Mouse (Mus musculus) myocyte (in vitro differentiated cells): ENCODE data around the gene Cyp2b19.

ENCODE experiments used
- CEBPB ChIP-seq: IDR thresholded peaks from 2 replicates; pipeline ENCODE4 v1.6.1; 2011; ENCODE audit warnings: mild to moderate bottlenecking, moderate library complexity; ENCODE audit not compliant: poor library complexity, insufficient read depth, severe bottlenecking
- MAX ChIP-seq: IDR thresholded peaks from one replicate; pipeline ENCODE4 v1.6.1; 2011; ENCODE audit warnings: low read depth, mild to moderate bottlenecking, control low read depth
- MYOD1 ChIP-seq, 3 experiments: IDR thresholded peaks; one replicate each; pipeline ENCODE4 v1.6.1; 2011; ENCODE audit warnings: control low read depth in 2 of 3, low read depth in 2 of 3, mild to moderate bottlenecking in 2 of 3, moderate library complexity in 1 of 3; ENCODE audit not compliant: insufficient read length in 2 of 3, control insufficient read depth in 1 of 3
- MYOG ChIP-seq, 3 experiments: IDR thresholded peaks; one replicate each; pipeline ENCODE4 v1.6.1; 2011; ENCODE audit warnings: control low read depth in 2 of 3, low read depth in 2 of 3, mild to moderate bottlenecking in 2 of 3; ENCODE audit not compliant: insufficient read length in 2 of 3, control insufficient read depth in 1 of 3, insufficient read depth in 1 of 3
- POLR2A ChIP-seq: IDR thresholded peaks from one replicate; pipeline ENCODE4 v1.6.1; 2011; ENCODE audit warnings: low read depth, mild to moderate bottlenecking, control low read depth, moderate library complexity; ENCODE audit not compliant: insufficient read length

DNA sequence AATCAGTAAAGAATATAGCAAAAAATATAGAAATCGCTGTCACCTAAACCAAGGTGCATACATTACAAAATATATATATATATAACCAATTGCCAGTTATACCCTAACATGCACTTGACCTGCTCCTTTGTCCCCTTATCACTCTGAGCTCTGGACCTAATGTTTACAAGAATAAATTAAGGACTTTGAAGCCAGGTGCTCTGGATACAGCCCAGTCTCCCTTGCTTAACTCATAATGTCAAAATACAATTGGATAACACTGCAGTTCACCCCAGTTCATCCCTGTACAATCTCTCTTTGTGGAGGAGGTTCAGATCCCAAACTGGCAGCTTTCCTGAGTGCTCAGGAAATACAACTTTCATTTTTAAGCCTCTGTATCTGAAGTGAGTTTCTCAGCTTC is 44.1 kb downstream of the Cyp2b19 start:
- TF ChIP-seq POLR2A = no peak
- no peak for TF ChIP-seq MYOG (IDR thresholded peaks at IDR 0.05; ENCODE audit: control insufficient read depth in 1 of 3, insufficient read depth in 1 of 3, insufficient read length in 2 of 3, low read depth in 2 of 3)
- TF ChIP-seq MAX = no peak
- no peak for TF ChIP-seq MYOD1 (IDR thresholded peaks at IDR 0.05; ENCODE audit: control insufficient read depth in 1 of 3, insufficient read length in 2 of 3, low read depth in 2 of 3)
- no peak for TF ChIP-seq CEBPB
